ENCODE assay signal across 8 mouse cellular contexts in the genomic region with DNA sequence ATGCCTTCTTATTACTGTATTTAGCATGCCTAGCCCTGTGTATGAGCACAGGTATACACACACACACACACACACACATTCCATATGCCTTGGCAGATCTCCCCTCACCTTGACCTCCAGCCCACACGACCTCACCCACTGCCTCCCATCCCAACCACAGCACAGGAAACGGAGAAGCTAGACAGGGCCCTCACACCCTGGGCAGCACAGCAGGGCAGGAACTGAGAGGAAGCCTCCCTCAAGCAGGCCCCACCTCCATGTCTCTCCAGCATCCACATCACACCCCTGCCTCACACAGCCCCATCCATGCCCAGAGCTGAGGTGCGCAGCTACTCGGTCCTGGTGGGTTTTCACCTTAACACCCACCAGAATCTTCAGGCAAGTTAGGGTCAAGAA. TPM values are rescaled to one million over a fixed set of nuclear protein-coding genes. Genes with fewer than 3 reads are reported as not detected.
DNase-seq lines count a peak whose midpoint lies in the region; ATAC-seq and TF ChIP-seq lines count a peak whose summit lies in the region.

No protein-coding gene starts in this region.

- no peaks in the 10 kb centered on the region for H3K4me1 ChIP-seq in testis, adult 2 months (ENCODE audit: control insufficient read depth, insufficient read depth, low read length)
- no peaks in the 10 kb centered on the region for H3K4me1 ChIP-seq in limb, embryonic 14.5 days (ENCODE audit: control insufficient read depth, insufficient read depth, low read length)
- peaks cover 58% of the 10 kb centered on the region for H3K4me1 ChIP-seq in midbrain, embryonic 13.5 days (replicated peaks)

- no peaks in the 10 kb centered on the region for H3K36me3 ChIP-seq in testis, adult 2 months (ENCODE audit: control insufficient read depth, insufficient read depth, low read length)
- H3K36me3 ChIP-seq in limb, embryonic 14.5 days (ENCODE audit: control insufficient read depth, insufficient read depth, low read length), result no peaks in the 10 kb centered on the region
- peaks cover 5% of the 10 kb centered on the region for H3K36me3 ChIP-seq in midbrain, embryonic 13.5 days

- peak overlapping the region; percentile 5; the same call in 1 of the 2 replicates for H3K4me2 ChIP-seq in limb, embryonic 14.5 days (replicated peaks; ENCODE audit: low read depth, low read length, severe bottlenecking)
- H3K4me2 ChIP-seq in midbrain, embryonic 13.5 days (replicated peaks), result peak overlapping the region; percentile 60

- DNase-seq in testis, postnatal 10 days (ENCODE audit: low spot score), result no peak
- DNase-seq in limb, embryonic 14.5 days (ENCODE audit: low spot score), result no peak
- peak; percentile 58 to 61 for DNase-seq in thymus, postnatal 10 days (ENCODE audit: low spot score in 2 of 2)
- DNase-seq in right cerebral cortex, postnatal 14 days, result no peak
- DNase-seq in layer of hippocampus, postnatal 36 days, result no peak

- 51% methylated on average over 4 of the region's 4 CpGs for WGBS in limb, embryonic 14.5 days
- WGBS in midbrain, embryonic 13.5 days, result 46% methylated on average over 4 of the region's 4 CpGs

- no peak overlapping the region for H3K9ac ChIP-seq in limb, embryonic 14.5 days (ENCODE audit: low read depth, low read length, severe bottlenecking)
- H3K9ac ChIP-seq in midbrain, embryonic 13.5 days (replicated peaks), result peak overlapping the region; percentile 64

- TF ChIP-seq POLR2A in testis, adult 2 months (IDR thresholded peaks at IDR 0.05; ENCODE audit: control insufficient read depth, low read depth, low read length), result no peak
- no peak for TF ChIP-seq POLR2A in limb, embryonic 14.5 days (IDR thresholded peaks at IDR 0.05; ENCODE audit: borderline replicate concordance, extremely low read depth, insufficient read depth, insufficient read length)

- no peaks in the 10 kb centered on the region for H3K27me3 ChIP-seq in testis, adult 2 months (ENCODE audit: control insufficient read depth, insufficient read depth, low read length)
- H3K27me3 ChIP-seq in limb, embryonic 14.5 days (ENCODE audit: control insufficient read depth, insufficient read depth, low read length), result no peaks in the 10 kb centered on the region
- H3K27me3 ChIP-seq in midbrain, embryonic 13.5 days, result no peaks in the 10 kb centered on the region

- ATAC-seq in hematopoietic stem cell, adult 5-6 weeks (replicated peaks in 1 of 2; ENCODE audit: insufficient read depth in 1 of 2, low FRiP score in 2 of 2, low TSS enrichment in 1 of 2, low read depth in 1 of 2, poor library complexity in 2 of 2, severe bottlenecking in 2 of 2), result peak; percentile 52 to 59
- ATAC-seq in limb, embryonic 14.5 days (ENCODE audit: low FRiP score, low read depth), result 0 out of 2 replicates have a peak, but pooled peaks have one; percentile 24
- ATAC-seq in midbrain, embryonic 13.5 days, result no peak

- peak overlapping the region; percentile 23; the same call in 1 of the 2 replicates for H3K27ac ChIP-seq in testis, adult 2 months (ENCODE audit: control insufficient read depth, insufficient read depth, low read depth, low read length)
- H3K27ac ChIP-seq in limb, embryonic 14.5 days (replicated peaks; ENCODE audit: low read depth, low read length), result no peak overlapping the region
- H3K27ac ChIP-seq in midbrain, embryonic 13.5 days, result peak overlapping the region; percentile 97

- no peaks in the 10 kb centered on the region for H3K9me3 ChIP-seq in limb, embryonic 14.5 days (ENCODE audit: control insufficient read depth, low read length)
- H3K9me3 ChIP-seq in midbrain, embryonic 13.5 days, result no peaks in the 10 kb centered on the region

- TF ChIP-seq CTCF in testis, adult 2 months (IDR thresholded peaks at IDR 0.05; ENCODE audit: control insufficient read depth, insufficient read depth, insufficient replicate concordance, low read depth, low read length), result no peak

- H3K4me3 ChIP-seq in testis, adult 2 months (ENCODE audit: control insufficient read depth, low read depth, low read length), result no peak overlapping the region
- H3K4me3 ChIP-seq in limb, embryonic 14.5 days (replicated peaks; ENCODE audit: low read length), result no peak overlapping the region; the same call in 1 of the 2 replicates
- H3K4me3 ChIP-seq in midbrain, embryonic 13.5 days (replicated peaks), result peak overlapping the region; percentile 43

RNA-seq across cellular contexts. Expression of a gene that starts 0.9 kb away (rescaled TPM):
- polyA plus RNA-seq in testis, adult 2 months (2012; rRNA removed), result 0.75 and 0.97 TPM in 2 replicates
- total RNA-seq in hematopoietic stem cell, adult 5-6 weeks (2017), result 45.7 and 53.7 TPM in 2 replicates
- polyA plus RNA-seq in limb, embryonic 14.5 days (2012; rRNA removed), result 13.9 and 17.3 TPM in 2 replicates
- 10.1 and 11.7 TPM in 2 replicates for polyA plus RNA-seq in limb, embryonic 14.5 days (2014; fragmentation: Nextera tagmentation; extraction: Ambion mirVana)
- 83.0 and 93.7 TPM in 2 replicates for polyA plus RNA-seq in midbrain, embryonic 13.5 days (2015; fragmentation: Nextera tagmentation; extraction: Ambion mirVana)
- 1 to 10 TPM; 5.4 to 6.2 TPM for total RNA-seq in layer of hippocampus, postnatal 36 days (2021)

RNA-seq across cellular contexts. Expression of a gene that starts 30.5 kb away (rescaled TPM):
- polyA plus RNA-seq in testis, adult 2 months (2012; rRNA removed), result 5.0 and 5.9 TPM in 2 replicates
- total RNA-seq in hematopoietic stem cell, adult 5-6 weeks (2017), result 0.13 TPM in 1 of 2 replicates, not detected in the other
- polyA plus RNA-seq in limb, embryonic 14.5 days (2012; rRNA removed), result 9.0 and 12.4 TPM in 2 replicates
- polyA plus RNA-seq in limb, embryonic 14.5 days (2014; fragmentation: Nextera tagmentation; extraction: Ambion mirVana), result 4.4 and 5.1 TPM in 2 replicates
- polyA plus RNA-seq in midbrain, embryonic 13.5 days (2015; fragmentation: Nextera tagmentation; extraction: Ambion mirVana), result 1.0 and 1.2 TPM in 2 replicates
- total RNA-seq in layer of hippocampus, postnatal 36 days (2021), result 1 to 10 TPM; 5.1 to 5.8 TPM

RNA-seq across cellular contexts. Expression of a gene that starts 53.8 kb away (rescaled TPM):
- 6.7 and 6.9 TPM in 2 replicates for polyA plus RNA-seq in testis, adult 2 months (2012; rRNA removed)
- 0.20 and 1.3 TPM in 2 replicates for total RNA-seq in hematopoietic stem cell, adult 5-6 weeks (2017)
- 0.19 and 0.24 TPM in 2 replicates for polyA plus RNA-seq in limb, embryonic 14.5 days (2012; rRNA removed)
- polyA plus RNA-seq in limb, embryonic 14.5 days (2014; fragmentation: Nextera tagmentation; extraction: Ambion mirVana), result 0.04 TPM in 1 of 2 replicates, not detected in the other
- 3.0 and 3.3 TPM in 2 replicates for polyA plus RNA-seq in midbrain, embryonic 13.5 days (2015; fragmentation: Nextera tagmentation; extraction: Ambion mirVana)
- 100 to 1,000 TPM; 181 to 207 TPM for total RNA-seq in layer of hippocampus, postnatal 36 days (2021)

Comparison
In these comparisons a context has a peak if more than half of its experiments do, and no peak if none do; other contexts are left out.
1. DNase-seq: peak in thymus, postnatal 10 days (2 of 2); none in testis, postnatal 10 days (single experiment), limb, embryonic 14.5 days (single experiment), right cerebral cortex, postnatal 14 days (single experiment) and layer of hippocampus, postnatal 36 days (0 of 2).